Mouse (Mus musculus) thymus, postnatal 0 days (tissue): Measurements from ENCODE around the gene Nfatc4. TPM values are rescaled to one million over a fixed set of nuclear protein-coding genes. Genes with fewer than 3 reads are reported as not detected.

Experiments
- DNase-seq: peaks from one replicate; pipeline ENCODE4 v3.0.0-alpha.2; 2015; ENCODE audit warnings: low spot score
- polyA plus RNA-seq: library from polyadenylated mRNA; unstranded; fragments of >200 nt; fragmentation: Nextera tagmentation; extraction: Ambion mirVana; gene quantifications from 2 replicates; pipeline ENCODE4 v1.2.1, GENCODE M21; 2015

Nfatc4 gene
- polyA plus RNA-seq, 1 experiment from 2014 or later, result 2.2 TPM

GRCm38 (mm10) chr14:55880982-55881381 lies 58.0 kb downstream of the Nfatc4 start:
- DNase-seq, result no peak

GRCm38 (mm10) chr14:55882171-55882641 lies 59.3 kb downstream of the Nfatc4 start:
- DNase-seq, result peak; percentile 17

GRCm38 (mm10) chr14:55883149-55883661 lies 60.3 kb downstream of the Nfatc4 start:
- DNase-seq, result no peak

Other genes starting within 250 kb of the Nfatc4 start
- gene Fitm1, start 247.5 kb upstream of the Nfatc4 start, polyA plus RNA-seq, result 0.26 and 0.33 TPM in 2 replicates
- 281 and 294 TPM in 2 replicates for gene Psme1, start 245.0 kb upstream of the Nfatc4 start, polyA plus RNA-seq
- gene Emc9, start 237.8 kb upstream of the Nfatc4 start, polyA plus RNA-seq, result 4.8 and 5.6 TPM in 2 replicates
- gene Psme2, start 232.0 kb upstream of the Nfatc4 start, polyA plus RNA-seq, result 604 and 625 TPM in 2 replicates
- gene Rnf31, start 231.4 kb upstream of the Nfatc4 start, polyA plus RNA-seq, result 18.0 and 22.6 TPM in 2 replicates
- 46.6 and 50.2 TPM in 2 replicates for gene Irf9, start 219.6 kb upstream of the Nfatc4 start, polyA plus RNA-seq
- 0.57 and 0.98 TPM in 2 replicates for gene Rec8, start 205.1 kb upstream of the Nfatc4 start, polyA plus RNA-seq
- 32.8 and 39.6 TPM in 2 replicates for gene Ipo4, start 187.2 kb upstream of the Nfatc4 start, polyA plus RNA-seq
- 0.71 and 1.7 TPM in 2 replicates for gene Gm49378, start 185.2 kb upstream of the Nfatc4 start, polyA plus RNA-seq
- 71.6 and 76.7 TPM in 2 replicates for gene Tm9sf1, start 179.3 kb upstream of the Nfatc4 start, polyA plus RNA-seq
- gene Tssk4, start 173.0 kb upstream of the Nfatc4 start, polyA plus RNA-seq, result 0.62 and 0.81 TPM in 2 replicates
- gene Mdp1, start 162.6 kb upstream of the Nfatc4 start, polyA plus RNA-seq, result 78.1 and 80.2 TPM in 2 replicates
- 67.1 and 71.3 TPM in 2 replicates for gene Gmpr2, start 151.2 kb upstream of the Nfatc4 start, polyA plus RNA-seq
- 529 and 550 TPM in 2 replicates for gene Nedd8, start 151.0 kb upstream of the Nfatc4 start, polyA plus RNA-seq
- gene Tinf2, start 141.3 kb upstream of the Nfatc4 start, polyA plus RNA-seq, result 55.4 and 57.7 TPM in 2 replicates
- 2.0 and 3.0 TPM in 2 replicates for gene Tgm1, start 109.2 kb upstream of the Nfatc4 start, polyA plus RNA-seq
- gene Rabggta, start 100.9 kb upstream of the Nfatc4 start, polyA plus RNA-seq, result 32.2 and 39.4 TPM in 2 replicates
- 63.6 and 65.8 TPM in 2 replicates for gene Dhrs1, start 77.5 kb upstream of the Nfatc4 start, polyA plus RNA-seq
- 37.8 and 47.2 TPM in 2 replicates for gene Nop9, start 77.5 kb upstream of the Nfatc4 start, polyA plus RNA-seq
- 0.14 TPM in 1 of 2 replicates, not detected in the other for gene Cideb, start 64.7 kb upstream of the Nfatc4 start, polyA plus RNA-seq
- gene Ltb4r2, start 61.7 kb upstream of the Nfatc4 start, polyA plus RNA-seq, result 0.78 and 1.2 TPM in 2 replicates
- gene Ltb4r1, start 57.2 kb upstream of the Nfatc4 start, polyA plus RNA-seq, result 3.7 and 4.3 TPM in 2 replicates
- gene Adcy4, start 39.0 kb upstream of the Nfatc4 start, polyA plus RNA-seq, result 2.2 and 2.7 TPM in 2 replicates
- 70.3 and 76.2 TPM in 2 replicates for gene Ripk3, start 34.3 kb upstream of the Nfatc4 start, polyA plus RNA-seq
- 1.7 and 2.4 TPM in 2 replicates for gene Nynrin, start 30.9 kb downstream of the Nfatc4 start, polyA plus RNA-seq
- gene Cbln3, start 61.2 kb downstream of the Nfatc4 start, polyA plus RNA-seq, result 0.05 and 0.12 TPM in 2 replicates
- 8.5 and 9.8 TPM in 2 replicates for gene Khnyn, start 61.8 kb downstream of the Nfatc4 start, polyA plus RNA-seq
- gene Sdr39u1, start 77.1 kb downstream of the Nfatc4 start, polyA plus RNA-seq, result 72.5 and 74.8 TPM in 2 replicates
- gene Cma1, start 121.5 kb downstream of the Nfatc4 start, polyA plus RNA-seq, result 6.9 and 7.2 TPM in 2 replicates
- 0.15 TPM in 1 of 2 replicates, not detected in the other for gene Cma2, start 127.8 kb downstream of the Nfatc4 start, polyA plus RNA-seq
- 0.46 and 0.50 TPM in 2 replicates for gene Mcpt1, start 194.8 kb downstream of the Nfatc4 start, polyA plus RNA-seq
- not detected in 2 replicates for gene Mcpt9, start 207.4 kb downstream of the Nfatc4 start, polyA plus RNA-seq
- gene Mcpt2, start 218.9 kb downstream of the Nfatc4 start, polyA plus RNA-seq, result 0.30 and 0.40 TPM in 2 replicates
- gene Mcpt4, start 239.2 kb downstream of the Nfatc4 start, polyA plus RNA-seq, result 2.0 and 2.2 TPM in 2 replicates